Mouse (Mus musculus): Measurements from ENCODE around the gene Strn. TPM values are rescaled to one million over a fixed set of nuclear protein-coding genes. Genes with fewer than 3 reads are reported as not detected.

Strn gene
- polyA plus RNA-seq (2012; ENCODE audit: insufficient read depth, low replicate concordance): 1.3 and 1.9 TPM in 2 replicates

GRCm38 (mm10) chr17:78737096-78737495, at the start of gene Strn:
TSS of gene Strn (minus strand) at chr17:78737196.
- H3K36me3 ChIP-seq (replicated peaks; ENCODE audit: low read length): peaks cover 20% of the 10 kb centered on the region
- peak within 1 kb of the TSS; percentile 97 for H3K4me3 ChIP-seq (replicated peaks)
- TF ChIP-seq GATA1 (IDR thresholded peaks at IDR 0.05; ENCODE audit: borderline replicate concordance, low read length) (no peak), FLI1 (IDR thresholded peaks at IDR 0.05; ENCODE audit: low read length) (no peak)
- no peaks in the 10 kb centered on the region for H3K27me3 ChIP-seq (replicated peaks)
- H3K4me1 ChIP-seq: peaks cover 56% of the 10 kb centered on the region
- no peaks in the 10 kb centered on the region for H3K9me3 ChIP-seq

- H3K4me1 ChIP-seq: no peaks in the 10 kb centered on the region
Observed at GRCm38 (mm10) chr17:78778765-78779164, 41.8 kb upstream of the Strn start.

GRCm38 (mm10) chr17:78772317-78772716, 35.3 kb upstream of the Strn start:
- H3K9me3 ChIP-seq: no peaks in the 10 kb centered on the region
- H3K4me3 ChIP-seq (replicated peaks): no peak overlapping the region
- H3K27me3 ChIP-seq (replicated peaks): no peaks in the 10 kb centered on the region
- peaks cover 82% of the 10 kb centered on the region for H3K36me3 ChIP-seq (replicated peaks; ENCODE audit: low read length)
- H3K4me1 ChIP-seq: no peaks in the 10 kb centered on the region
- TF ChIP-seq FLI1 (IDR thresholded peaks at IDR 0.05; ENCODE audit: low read length) (no peak), GATA1 (IDR thresholded peaks at IDR 0.05; ENCODE audit: borderline replicate concordance, low read length) (no peak)

More at GRCm38 (mm10) chr17:78778765-78779164, 41.8 kb upstream of the Strn start:
- Histone ChIP-seq H3K9me3 (no peaks in the 10 kb centered on the region), H3K4me3 (replicated peaks) (no peak overlapping the region), H3K27me3 (replicated peaks) (no peaks in the 10 kb centered on the region), H3K36me3 (replicated peaks; ENCODE audit: low read length) (peaks cover 36% of the 10 kb centered on the region)
- TF ChIP-seq FLI1 (IDR thresholded peaks at IDR 0.05; ENCODE audit: low read length): no peak
- TF ChIP-seq GATA1 (IDR thresholded peaks at IDR 0.05; ENCODE audit: borderline replicate concordance, low read length): no peak

- Histone ChIP-seq H3K4me1 (no peaks in the 10 kb centered on the region), H3K9me3 (no peaks in the 10 kb centered on the region), H3K4me3 (replicated peaks) (no peak overlapping the region), H3K27me3 (replicated peaks) (no peaks in the 10 kb centered on the region), H3K36me3 (replicated peaks; ENCODE audit: low read length) (peaks cover 86% of the 10 kb centered on the region)
- TF ChIP-seq FLI1 (IDR thresholded peaks at IDR 0.05; ENCODE audit: low read length) (no peak), GATA1 (IDR thresholded peaks at IDR 0.05; ENCODE audit: borderline replicate concordance, low read length) (no peak)
Observed at GRCm38 (mm10) chr17:78770932-78771331, 33.9 kb upstream of the Strn start.

- TF ChIP-seq FLI1 (IDR thresholded peaks at IDR 0.05; ENCODE audit: low read length) (no peak), GATA1 (IDR thresholded peaks at IDR 0.05; ENCODE audit: borderline replicate concordance, low read length) (no peak)
- Histone ChIP-seq H3K4me1 (no peaks in the 10 kb centered on the region), H3K27me3 (replicated peaks) (no peaks in the 10 kb centered on the region), H3K36me3 (replicated peaks; ENCODE audit: low read length) (peaks cover 85% of the 10 kb centered on the region), H3K4me3 (replicated peaks) (no peak overlapping the region), H3K9me3 (no peaks in the 10 kb centered on the region)
Observed at GRCm38 (mm10) chr17:78769341-78769740, 32.3 kb upstream of the Strn start.

GRCm38 (mm10) chr17:78768937-78769336, 31.9 kb upstream of the Strn start:
- Histone ChIP-seq H3K4me1 (no peaks in the 10 kb centered on the region), H3K27me3 (replicated peaks) (no peaks in the 10 kb centered on the region), H3K4me3 (replicated peaks) (no peak overlapping the region), H3K9me3 (no peaks in the 10 kb centered on the region), H3K36me3 (replicated peaks; ENCODE audit: low read length) (peaks cover 88% of the 10 kb centered on the region)
- TF ChIP-seq GATA1 (IDR thresholded peaks at IDR 0.05; ENCODE audit: borderline replicate concordance, low read length): no peak
- TF ChIP-seq FLI1 (IDR thresholded peaks at IDR 0.05; ENCODE audit: low read length): no peak

- Histone ChIP-seq H3K4me3 (replicated peaks) (no peak overlapping the region), H3K36me3 (replicated peaks; ENCODE audit: low read length) (peaks cover 86% of the 10 kb centered on the region), H3K9me3 (no peaks in the 10 kb centered on the region), H3K27me3 (replicated peaks) (no peaks in the 10 kb centered on the region), H3K4me1 (no peaks in the 10 kb centered on the region)
- no peak for TF ChIP-seq FLI1 (IDR thresholded peaks at IDR 0.05; ENCODE audit: low read length)
- no peak for TF ChIP-seq GATA1 (IDR thresholded peaks at IDR 0.05; ENCODE audit: borderline replicate concordance, low read length)
Observed at GRCm38 (mm10) chr17:78767546-78767945, 30.6 kb upstream of the Strn start.

GRCm38 (mm10) chr17:78766084-78766483, 29.1 kb upstream of the Strn start:
- peaks cover 89% of the 10 kb centered on the region for H3K36me3 ChIP-seq (replicated peaks; ENCODE audit: low read length)
- H3K4me3 ChIP-seq (replicated peaks): no peak overlapping the region
- TF ChIP-seq GATA1 (IDR thresholded peaks at IDR 0.05; ENCODE audit: borderline replicate concordance, low read length): no peak
- TF ChIP-seq FLI1 (IDR thresholded peaks at IDR 0.05; ENCODE audit: low read length): no peak
- H3K4me1 ChIP-seq: no peaks in the 10 kb centered on the region
- H3K9me3 ChIP-seq: no peaks in the 10 kb centered on the region
- H3K27me3 ChIP-seq (replicated peaks): no peaks in the 10 kb centered on the region

GRCm38 (mm10) chr17:78763272-78763671, 26.3 kb upstream of the Strn start:
- no peak for TF ChIP-seq GATA1 (IDR thresholded peaks at IDR 0.05; ENCODE audit: borderline replicate concordance, low read length)
- TF ChIP-seq FLI1 (IDR thresholded peaks at IDR 0.05; ENCODE audit: low read length): no peak
- no peaks in the 10 kb centered on the region for H3K9me3 ChIP-seq
- H3K36me3 ChIP-seq (replicated peaks; ENCODE audit: low read length): peaks cover 79% of the 10 kb centered on the region
- no peaks in the 10 kb centered on the region for H3K4me1 ChIP-seq
- H3K27me3 ChIP-seq (replicated peaks): no peaks in the 10 kb centered on the region
- no peak overlapping the region for H3K4me3 ChIP-seq (replicated peaks)

- H3K4me3 ChIP-seq (replicated peaks): no peak overlapping the region
- no peaks in the 10 kb centered on the region for H3K9me3 ChIP-seq
- TF ChIP-seq GATA1 (IDR thresholded peaks at IDR 0.05; ENCODE audit: borderline replicate concordance, low read length) (no peak), FLI1 (IDR thresholded peaks at IDR 0.05; ENCODE audit: low read length) (no peak)
- H3K27me3 ChIP-seq (replicated peaks): no peaks in the 10 kb centered on the region
- H3K36me3 ChIP-seq (replicated peaks; ENCODE audit: low read length): peaks cover 73% of the 10 kb centered on the region
- H3K4me1 ChIP-seq: no peaks in the 10 kb centered on the region
Observed at GRCm38 (mm10) chr17:78752938-78753655, 16.1 kb upstream of the Strn start.
